Mouse (Mus musculus) spleen, adult 18-20 months (tissue): ENCODE results near the gene Rex1bd.

Experiments
- DNase-seq, 2 experiments: peaks; one replicate each; pipeline ENCODE4 v3.0.0; 2022; ENCODE audit warnings: mixed read lengths in 2 of 2

Gene Rex1bd

DNA sequence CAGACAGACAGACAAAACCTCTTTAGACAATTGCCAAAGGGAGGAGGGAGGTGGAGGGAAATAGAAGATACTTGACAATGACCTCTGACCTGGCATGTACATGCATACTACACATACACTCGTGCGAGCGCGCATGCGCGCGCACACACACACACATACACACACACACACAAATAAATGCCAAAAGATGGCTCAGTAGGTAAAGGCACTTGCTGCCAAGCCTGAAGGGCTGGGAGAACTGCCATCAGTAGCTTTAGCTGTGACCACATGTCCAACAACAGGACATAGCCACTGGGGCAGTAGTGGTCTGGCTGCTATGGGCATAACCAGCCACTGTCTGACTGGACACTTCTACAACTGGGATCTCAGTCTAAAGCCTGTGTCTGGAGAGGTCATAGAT lies 34.7 kb downstream of the Rex1bd start:
- no peak for DNase-seq

DNA sequence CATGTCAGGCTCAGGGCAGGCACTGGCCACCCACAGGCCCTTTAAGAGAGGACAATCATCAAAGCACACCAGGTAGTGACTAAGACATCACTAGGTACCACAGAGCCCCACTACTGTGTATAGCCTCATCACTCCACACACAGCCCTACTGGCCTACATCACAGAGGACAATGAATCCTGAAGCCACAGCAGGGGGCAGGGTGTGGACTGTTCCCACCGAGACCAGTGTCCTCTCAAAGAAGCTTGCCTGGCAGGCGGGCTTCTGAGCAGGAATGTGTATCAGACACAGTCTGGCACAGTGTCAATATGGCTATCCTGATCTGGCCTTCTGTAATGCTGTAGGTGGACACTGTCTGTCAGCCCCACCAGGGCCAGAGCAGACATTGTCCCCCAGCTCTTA lies 36.6 kb downstream of the Rex1bd start:
- DNase-seq: no peak

DNA sequence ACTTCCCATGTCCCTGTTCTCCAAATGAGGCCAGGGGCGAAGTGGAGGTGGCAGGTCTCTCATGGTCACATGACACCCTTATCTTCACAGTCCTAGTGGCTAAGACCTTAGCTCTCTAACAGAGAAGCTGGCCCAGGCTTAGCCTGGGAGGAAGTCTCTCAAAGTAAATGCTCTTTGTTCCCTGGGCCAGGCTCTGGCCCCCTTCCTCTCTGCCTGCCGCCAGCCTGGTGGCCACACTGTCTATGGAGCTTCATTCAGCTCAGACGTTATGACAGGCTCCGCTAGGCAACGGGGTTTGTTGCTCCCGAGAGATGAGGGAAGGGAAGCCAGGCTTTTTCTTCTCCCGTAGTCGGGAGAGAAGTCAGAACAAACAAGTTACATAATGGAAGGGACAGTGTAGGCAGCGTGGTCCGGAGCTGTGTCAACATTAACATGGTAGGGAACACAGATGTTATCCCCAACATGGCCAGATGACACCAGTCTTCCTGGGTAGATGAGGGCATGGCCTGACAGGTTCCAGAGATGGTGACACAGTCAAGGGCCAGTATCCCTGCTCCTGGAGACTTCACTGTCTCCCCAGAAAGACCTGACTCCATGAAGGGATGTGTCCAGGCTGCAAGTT lies 37.1 kb downstream of the Rex1bd start:
- no peak for DNase-seq

DNA sequence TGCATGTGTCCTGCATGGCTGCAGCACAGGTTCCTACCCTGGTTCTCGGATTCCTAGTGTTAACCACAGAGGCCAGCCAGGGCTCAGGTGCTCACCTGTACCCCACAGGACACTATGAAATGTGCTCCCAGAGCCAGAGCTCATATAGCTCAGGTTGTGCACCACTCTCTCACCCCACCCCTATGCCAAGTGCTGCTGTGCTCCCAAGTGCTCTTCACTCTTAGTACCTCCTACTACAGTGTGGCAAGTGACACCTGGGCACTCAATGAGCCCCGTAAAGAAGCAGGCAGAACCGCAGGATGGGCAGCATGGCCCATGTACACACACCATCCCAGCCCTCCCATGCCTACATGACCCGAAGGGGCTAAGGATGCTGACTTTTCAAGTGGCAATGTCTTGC lies 37.8 kb downstream of the Rex1bd start:
- DNase-seq: no peak

DNA sequence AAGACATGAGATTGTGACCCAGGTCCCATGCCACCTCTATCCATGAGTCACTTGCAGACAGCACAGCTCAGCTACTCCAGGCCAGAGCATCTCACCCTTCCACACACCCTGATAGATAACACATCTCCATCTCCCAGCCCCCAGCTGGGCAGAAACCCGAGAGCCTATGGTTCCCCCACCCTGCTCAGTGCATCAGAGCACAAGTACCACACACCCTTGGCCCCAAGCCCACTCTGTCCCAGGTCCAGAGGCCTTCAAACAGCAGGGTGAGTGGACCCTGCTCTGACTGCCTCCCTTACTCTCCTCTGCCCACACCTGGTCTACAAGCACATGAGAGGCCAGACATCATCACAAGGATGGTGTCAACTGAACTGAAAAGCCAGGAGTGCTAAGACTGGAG lies 38.6 kb downstream of the Rex1bd start:
- DNase-seq: no peak

DNA sequence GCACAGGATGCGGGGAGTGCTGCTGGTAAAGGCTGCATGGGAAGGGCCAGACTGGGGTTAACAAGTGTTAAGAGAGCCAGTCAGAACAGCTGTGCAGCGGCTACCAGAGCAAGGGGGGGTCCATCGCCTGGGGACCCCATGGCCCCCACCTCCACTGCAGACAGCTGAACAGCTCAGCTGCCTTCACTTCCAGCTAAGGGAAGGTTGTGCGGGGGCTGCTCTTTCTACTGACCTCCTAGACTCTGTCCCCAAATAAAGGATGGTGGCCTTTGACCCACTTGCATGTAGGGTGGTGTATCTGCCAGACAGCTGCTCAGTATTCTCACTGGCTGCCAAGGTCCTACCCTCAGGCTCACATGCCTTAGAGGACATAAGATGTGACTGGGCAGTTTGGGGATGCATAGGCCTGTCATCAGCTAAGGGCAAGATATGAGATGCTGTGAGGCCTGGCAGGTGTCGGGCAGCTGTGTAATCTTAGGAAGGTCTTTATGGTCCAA lies 39.3 kb downstream of the Rex1bd start:
- DNase-seq: no peak

DNA sequence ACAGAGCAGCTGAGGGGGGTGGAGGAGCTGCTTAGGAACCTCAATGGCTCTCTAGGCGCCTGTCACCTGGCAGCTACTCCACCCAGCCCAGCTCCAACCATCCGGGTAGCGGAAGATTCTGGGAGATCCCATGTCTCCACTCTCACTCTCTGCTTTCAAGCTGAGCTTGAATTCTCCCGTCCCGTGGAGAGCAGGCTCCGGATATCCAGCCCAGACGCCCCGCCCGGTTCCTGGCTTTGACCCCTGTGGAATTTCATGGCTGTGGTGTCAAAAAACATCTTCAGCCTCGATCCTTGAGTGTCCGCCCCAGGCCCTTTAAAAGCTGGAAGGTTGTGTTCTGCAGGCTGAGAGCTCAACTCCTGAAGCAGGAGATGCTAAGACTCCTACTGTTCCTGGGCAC lies 39.8 kb downstream of the Rex1bd start:
- no peak for DNase-seq

DNA sequence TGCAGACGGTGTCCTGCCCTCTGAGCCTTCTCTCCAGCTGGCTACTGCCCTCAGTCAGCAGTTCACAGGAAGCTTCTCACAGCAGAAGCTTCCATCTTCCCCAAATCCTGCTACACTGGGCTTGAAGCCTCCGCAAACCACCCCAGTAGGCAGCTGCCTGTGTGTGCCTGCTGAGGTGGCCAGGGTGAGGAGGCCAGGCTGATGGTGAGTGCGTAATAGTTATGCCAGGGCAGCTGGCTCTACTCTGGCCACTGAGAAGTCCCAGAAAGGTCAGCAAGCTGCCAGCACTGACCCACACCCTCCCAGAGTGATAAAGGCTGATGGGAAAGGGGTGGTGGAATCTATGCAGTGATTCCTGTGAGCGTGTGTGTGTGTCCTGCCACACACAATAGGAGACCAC lies 40.2 kb downstream of the Rex1bd start:
- no peak for DNase-seq

DNA sequence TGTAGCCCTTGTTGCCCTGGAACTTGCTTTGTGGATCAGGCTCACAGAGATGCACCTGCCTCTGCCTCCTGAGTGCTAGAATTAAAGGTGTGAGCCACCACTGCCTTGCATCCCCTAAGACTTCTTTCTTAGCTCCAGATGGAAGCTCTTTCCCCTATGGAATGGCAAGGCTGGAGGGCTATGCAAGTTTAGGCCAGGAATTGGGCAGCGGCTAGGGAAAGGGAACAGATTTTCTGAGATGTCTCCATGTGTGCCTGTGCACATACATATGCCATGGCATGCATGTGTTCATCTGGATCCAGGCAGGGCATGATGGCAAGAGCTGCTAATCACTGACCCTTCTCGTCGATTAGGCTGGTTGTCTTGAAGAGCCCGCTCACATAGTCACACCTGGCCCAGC lies 40.9 kb downstream of the Rex1bd start:
- DNase-seq: no peak

DNA sequence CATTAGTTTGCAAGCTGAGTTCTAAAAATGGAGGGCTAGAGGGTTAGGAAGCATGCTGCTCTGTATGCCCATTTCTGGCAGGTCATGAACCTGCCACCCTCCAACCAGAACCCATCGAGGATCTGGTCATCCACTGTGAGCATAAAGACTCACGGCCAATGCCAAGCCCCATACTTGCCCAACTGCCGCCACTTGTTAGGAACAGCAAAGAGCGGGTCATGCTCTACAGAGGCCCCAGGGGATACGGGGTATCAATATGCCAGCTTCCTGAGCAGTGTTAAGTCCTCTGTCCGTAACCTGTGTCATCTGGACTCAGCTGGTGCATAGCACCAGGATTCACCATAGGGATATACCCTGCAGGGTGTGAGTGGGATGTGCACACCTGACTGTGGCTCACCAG lies 42.4 kb downstream of the Rex1bd start:
- DNase-seq: no peak

DNA sequence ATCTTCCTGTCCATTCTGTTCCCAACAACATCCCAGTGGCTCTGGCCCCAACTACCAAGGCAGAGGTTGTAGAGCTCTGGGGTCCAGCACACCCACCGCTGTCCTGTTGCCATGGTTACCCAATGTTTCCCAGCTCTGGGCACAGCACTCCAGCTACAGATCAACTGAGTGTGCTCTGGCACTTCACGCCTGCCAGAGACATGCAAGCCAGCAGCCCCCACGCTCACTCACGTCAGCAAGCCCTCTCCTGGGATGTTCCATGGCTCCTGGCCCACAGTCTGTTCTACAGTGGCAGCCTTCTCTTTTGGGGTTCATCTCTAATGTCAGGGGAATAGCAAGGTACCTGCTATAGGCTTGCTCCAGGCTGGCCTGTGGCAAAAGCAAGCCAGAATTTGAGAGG lies 43.2 kb downstream of the Rex1bd start:
- no peak for DNase-seq

DNA sequence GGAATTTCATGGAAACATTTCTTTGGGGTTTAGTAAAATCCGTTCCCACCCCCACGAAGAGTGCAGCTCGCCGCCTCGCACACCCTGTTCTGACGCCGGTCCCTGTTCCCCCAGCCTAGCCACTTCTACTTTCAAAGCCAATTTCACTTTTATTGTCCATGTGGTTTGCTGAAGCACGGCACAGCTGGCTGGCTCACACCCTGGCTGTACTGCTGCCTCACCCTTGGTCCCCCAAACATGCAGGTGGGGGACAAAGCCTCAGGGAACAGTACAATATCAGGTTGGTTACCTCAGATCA lies 44.1 kb downstream of the Rex1bd start:
- DNase-seq: no peak

DNA sequence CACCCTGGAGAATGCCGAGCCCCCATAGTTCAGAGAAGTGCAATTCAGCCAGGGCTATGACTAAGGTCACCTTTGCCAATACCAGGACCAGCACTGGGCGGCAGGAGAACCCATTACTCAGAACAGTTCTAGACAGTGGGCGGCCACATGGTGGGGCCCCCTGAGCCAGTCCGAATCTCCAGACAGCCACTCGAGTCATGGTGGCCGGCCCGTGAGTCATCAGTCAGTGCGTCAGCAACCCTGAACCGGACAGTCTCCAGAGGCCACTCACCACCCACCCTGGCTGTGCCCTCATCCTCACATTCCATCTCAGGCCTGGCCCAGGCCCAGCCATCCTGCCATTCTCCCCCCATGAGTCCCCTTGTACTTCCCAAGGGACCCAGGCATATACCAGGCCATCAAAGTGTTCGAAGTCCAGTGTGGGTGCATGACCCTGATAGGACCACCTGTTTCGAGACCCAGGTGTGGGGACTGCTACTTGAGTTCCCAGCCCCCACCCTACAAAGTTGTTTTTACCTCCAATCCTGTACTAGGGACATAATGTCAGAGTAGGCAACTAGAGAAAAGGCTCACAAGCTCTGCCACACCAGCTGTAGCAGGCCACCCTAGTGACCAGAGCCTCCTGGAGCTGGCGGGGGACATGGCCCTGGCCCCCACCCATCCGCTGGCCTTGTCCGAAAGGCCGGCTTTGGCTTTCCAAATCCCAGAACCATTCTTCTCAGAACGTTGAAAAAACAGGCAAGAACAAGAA lies 44.6 kb downstream of the Rex1bd start:
- no peak for DNase-seq

DNA sequence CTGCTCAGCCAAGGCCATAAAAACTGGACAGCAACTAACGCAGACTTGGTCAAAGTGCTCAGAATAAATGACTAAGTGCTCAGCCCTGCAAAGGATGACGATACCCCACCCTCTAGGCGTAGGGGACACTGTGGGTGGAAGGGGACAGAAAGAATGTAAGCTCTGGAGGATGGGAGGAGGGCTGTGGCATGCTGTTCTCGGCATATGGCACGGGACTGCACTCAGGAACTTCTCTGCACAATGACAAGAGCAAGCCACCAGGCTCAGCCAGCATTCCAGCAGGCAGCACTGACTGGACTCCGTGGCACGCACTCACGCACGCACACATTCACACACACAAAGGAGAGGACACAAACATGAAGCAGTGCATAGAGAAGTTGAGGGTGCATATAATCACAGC lies 45.9 kb downstream of the Rex1bd start:
- no peak for DNase-seq

DNA sequence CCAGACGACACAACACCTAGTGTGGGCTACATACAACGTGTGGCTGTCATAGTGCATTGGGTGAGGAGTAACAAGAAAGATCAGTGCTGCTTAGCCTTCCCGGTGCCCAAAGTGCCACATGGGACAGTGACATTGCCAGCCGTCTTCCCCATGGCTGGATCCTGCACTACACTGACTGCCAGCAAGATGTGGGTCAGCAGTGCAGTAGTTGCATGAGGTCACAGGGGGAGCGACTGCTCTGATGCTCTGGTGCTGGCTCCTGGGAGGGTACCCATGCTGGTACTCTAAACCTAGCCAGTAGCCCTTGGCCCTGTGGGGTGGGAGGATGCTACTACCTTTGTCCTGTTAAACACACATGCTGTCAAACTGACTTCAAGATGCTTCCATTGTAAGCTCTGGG lies 46.4 kb downstream of the Rex1bd start:
- no peak for DNase-seq

DNA sequence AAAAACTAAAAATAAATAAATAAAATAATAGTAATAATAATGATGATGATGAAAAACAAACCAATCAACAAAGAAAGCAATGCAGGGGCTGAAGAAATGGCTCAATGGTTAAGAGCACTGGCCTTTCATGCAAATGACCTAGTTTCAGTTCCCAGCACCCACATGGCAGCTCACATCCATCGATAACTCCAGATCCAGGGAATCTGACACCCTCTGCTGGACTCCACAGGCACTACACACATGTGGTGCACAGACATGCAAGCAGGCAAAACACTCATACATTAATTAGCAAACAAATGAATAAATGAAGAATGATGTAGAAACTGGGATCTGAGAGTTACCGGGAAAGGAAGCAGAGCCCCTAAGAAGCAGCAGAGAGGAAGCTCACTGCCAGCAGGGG lies 46.9 kb downstream of the Rex1bd start:
- no peak for DNase-seq

DNA sequence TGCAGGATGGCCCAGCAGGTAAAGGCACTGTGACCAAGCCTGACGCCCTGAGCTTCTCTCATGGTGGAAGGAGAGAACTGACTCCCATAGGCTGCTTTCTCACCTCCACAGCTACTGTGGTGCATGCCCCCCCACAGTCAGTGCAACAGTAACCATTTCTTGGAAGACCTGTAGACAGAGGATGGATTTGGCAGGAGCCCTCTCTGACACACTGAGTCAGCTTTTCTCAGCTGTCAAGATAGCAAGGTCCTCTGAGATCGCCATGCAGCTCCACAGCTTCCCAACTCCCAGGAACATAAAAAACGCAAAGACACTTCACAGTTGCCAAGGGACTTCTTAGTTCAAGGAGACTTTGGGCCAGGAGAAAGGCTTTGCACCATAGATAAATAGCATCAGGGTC lies 48.1 kb downstream of the Rex1bd start:
- no peak for DNase-seq

DNA sequence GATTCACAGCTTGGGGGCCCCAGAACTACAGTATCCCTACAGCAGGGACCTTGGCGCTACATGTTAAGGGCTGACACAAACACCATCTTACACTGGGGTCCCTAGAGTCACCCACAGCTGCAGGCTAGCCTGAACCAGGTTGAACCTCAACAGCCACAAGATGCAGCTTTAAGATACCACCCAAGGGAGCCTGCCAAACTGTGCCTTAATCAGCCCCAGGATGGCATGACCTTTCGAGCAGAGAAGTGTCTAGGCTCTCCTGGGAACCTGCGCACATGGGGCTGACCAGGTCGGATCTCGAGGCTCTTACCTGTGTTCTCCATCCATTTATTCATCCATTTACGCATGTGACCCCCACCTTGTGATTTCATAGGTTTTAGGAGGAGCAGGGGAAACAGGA lies 48.7 kb downstream of the Rex1bd start:
- DNase-seq: no peak

DNA sequence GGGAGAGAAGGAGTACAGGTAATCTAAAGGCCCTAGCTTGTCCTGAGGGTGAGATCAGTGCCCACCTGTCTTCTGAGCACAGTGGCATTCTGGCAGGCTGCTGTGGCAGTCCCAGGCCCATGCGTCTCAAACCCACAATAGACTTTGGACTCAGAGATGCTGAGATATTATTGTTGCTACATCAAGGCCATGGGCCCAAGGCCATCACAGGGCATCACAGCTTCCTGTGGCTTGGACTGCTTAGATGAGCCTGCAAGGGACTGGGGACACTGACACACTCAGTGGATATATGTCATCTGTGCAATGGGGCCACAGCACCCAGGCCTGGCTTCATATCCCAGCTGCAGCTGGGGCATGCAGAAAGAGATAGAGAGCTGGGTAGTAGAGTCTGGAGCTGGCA lies 49.6 kb downstream of the Rex1bd start:
- no peak for DNase-seq
